Mouse (Mus musculus): ENCODE measurements around the gene Hgd.

The Hgd gene

GRCm38 (mm10) chr16:37579591-37579990 lies 362 bp upstream of the Hgd start:
- no peak for DNase-seq (ENCODE audit: extremely low read depth, insufficient read length, low spot score)

DNA sequence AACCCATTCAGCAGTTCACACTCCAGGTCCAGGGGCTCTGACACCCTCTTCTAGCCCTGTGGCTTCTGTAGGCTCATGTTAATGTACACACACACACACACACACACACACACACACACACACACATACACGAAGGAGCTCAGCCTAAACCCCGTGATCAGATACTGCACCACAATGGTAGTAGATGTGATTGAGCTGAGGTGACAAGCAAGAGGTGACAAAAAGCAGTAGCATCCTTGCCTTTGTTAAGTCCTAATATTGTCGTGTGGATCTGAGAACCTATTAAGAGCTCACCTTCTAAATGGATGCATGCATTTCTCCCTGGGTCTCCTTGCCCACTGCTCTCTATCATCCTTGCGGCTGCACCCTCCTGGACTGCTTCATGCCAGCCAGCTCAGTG lies 698 bp downstream of the Hgd start:
- DNase-seq (ENCODE audit: extremely low read depth, insufficient read length, low spot score): no peak

DNA sequence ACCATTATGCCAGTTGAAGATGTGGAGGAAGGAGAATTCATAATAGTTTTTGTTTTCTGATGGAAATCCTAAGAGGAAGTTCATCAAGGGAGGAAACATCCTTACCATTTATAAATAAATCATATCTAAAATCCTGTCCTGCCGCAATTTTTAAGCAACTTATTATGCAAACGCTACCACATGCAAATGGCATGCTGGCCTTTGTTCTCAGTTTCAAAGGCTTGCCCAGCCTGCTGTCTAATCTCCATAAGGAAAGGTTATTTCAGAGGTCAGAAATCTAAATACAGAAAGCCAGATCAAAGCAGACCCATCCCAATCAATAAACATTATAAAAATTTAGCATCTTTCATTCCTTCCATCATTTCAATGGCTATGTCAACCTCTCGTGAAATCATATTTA lies 1.9 kb downstream of the Hgd start:
- DNase-seq (ENCODE audit: extremely low read depth, insufficient read length, low spot score): no peak

- no peak for DNase-seq (ENCODE audit: extremely low read depth, insufficient read length, low spot score)
Observed at GRCm38 (mm10) chr16:37583306-37583705, 3.4 kb downstream of the Hgd start.

DNA sequence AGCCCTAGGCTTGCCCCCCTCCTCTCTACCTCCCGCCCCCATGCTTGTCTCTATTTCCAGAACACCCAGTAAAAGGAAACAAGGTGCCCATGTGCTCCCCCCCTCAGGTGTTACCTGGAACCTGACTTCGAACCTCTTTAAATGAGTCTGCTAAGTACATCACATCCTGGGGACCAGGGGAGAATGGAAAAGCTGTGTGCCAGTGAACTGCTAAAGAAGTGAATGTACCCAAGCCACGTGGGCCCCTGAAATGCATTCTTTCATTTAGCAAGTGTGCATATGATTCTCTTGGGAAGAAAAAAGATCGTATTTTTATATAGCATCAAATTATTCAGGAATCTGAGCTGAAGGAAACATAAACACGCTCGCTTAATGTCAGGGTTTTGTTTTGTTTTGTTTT lies 3.8 kb downstream of the Hgd start:
- no peak for DNase-seq (ENCODE audit: extremely low read depth, insufficient read length, low spot score)

GRCm38 (mm10) chr16:37584218-37585035 lies 4.5 kb downstream of the Hgd start:
- no peak for DNase-seq (ENCODE audit: extremely low read depth, insufficient read length, low spot score)

- no peak for DNase-seq (ENCODE audit: extremely low read depth, insufficient read length, low spot score)
Observed at GRCm38 (mm10) chr16:37585129-37585563, 5.2 kb downstream of the Hgd start.

- DNase-seq (ENCODE audit: extremely low read depth, insufficient read length, low spot score): no peak
Observed at GRCm38 (mm10) chr16:37590921-37591320, 11.0 kb downstream of the Hgd start.

DNA sequence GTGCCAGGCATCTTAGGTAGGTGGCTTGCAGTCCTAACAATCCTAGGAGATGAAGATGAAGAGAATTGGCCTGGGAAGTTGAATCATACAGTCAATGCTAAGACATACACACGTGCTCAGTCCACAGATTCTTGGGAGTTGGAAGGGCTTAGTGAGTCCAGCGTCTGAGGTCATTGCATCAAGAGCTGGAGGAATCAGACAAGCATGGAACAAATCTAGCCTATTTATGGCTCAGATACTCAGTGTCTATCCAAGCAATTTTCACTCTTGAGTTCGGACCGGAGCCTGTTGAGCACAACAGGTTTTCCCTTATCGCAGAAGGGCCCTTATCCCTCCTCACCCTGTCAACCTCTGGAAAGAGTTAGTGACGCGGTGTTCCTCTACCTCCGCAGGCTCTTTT lies 11.6 kb downstream of the Hgd start:
- DNase-seq (ENCODE audit: extremely low read depth, insufficient read length, low spot score): no peak

- no peak for DNase-seq (ENCODE audit: extremely low read depth, insufficient read length, low spot score)
Observed at GRCm38 (mm10) chr16:37597412-37597811, 17.5 kb downstream of the Hgd start.

DNA sequence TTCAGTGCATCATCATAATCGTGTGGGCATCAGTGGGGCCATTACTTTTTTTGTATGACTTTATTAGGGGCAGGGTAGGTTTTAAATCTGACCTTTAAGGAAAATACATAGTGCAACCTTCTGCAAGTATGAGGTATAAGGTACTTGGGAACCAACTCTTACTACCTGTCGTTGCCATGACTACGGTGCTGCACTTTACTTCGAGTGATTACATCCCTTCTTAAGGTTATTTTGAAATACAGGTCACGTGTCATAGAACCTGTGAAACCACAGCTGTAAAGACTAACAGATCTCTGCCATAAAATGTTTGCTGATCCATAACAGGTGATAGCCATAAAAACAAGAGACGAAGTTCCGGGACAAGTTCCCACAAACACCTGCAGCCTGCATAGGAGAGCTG lies 18.5 kb downstream of the Hgd start:
- no peak for DNase-seq (ENCODE audit: extremely low read depth, insufficient read length, low spot score)

GRCm38 (mm10) chr16:37599326-37599725 lies 19.4 kb downstream of the Hgd start:
- no peak for DNase-seq (ENCODE audit: extremely low read depth, insufficient read length, low spot score)

- peak; percentile 36 for DNase-seq (ENCODE audit: extremely low read depth, insufficient read length, low spot score)
Observed at GRCm38 (mm10) chr16:37603431-37603830, 23.5 kb downstream of the Hgd start.

DNA sequence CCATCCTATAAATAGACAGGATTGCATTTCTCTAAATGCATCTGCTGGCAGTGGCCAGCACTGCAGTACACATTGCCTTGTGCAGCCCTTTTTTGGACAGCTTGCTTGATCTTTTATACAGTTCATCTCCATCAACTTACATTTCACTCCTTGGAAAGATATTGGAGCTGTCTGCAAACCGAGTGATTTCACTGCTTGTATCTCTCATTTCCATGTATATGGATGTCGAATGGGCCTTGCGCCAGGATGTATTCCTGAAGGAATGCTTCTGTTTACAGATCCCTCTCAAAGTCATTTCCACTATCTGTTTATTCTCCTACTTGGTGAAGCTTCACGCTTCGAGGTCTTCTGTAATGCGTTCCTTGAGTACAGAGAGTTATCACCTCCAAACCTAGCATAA lies 24.3 kb downstream of the Hgd start:
- no peak for DNase-seq (ENCODE audit: extremely low read depth, insufficient read length, low spot score)

DNA sequence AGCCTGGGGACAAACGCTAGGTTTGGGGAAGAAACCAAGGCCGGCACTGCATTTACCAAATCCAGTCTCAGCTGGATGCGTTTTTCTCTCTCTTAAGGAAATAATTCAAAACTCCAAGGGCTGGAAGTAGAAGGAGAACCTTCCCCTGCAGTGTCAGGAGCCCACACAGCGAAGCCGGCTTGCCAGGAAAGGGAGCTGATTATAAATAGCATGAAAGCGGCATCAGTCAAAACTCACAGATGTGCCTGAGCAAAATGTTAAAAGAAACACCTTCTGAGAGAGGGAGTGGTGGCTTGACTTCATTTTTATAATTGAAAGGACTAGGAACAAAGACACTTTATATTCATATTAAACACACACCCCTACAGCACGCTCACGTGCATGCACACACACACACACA lies 30.4 kb downstream of the Hgd start:
- no peak for DNase-seq (ENCODE audit: extremely low read depth, insufficient read length, low spot score)

DNA sequence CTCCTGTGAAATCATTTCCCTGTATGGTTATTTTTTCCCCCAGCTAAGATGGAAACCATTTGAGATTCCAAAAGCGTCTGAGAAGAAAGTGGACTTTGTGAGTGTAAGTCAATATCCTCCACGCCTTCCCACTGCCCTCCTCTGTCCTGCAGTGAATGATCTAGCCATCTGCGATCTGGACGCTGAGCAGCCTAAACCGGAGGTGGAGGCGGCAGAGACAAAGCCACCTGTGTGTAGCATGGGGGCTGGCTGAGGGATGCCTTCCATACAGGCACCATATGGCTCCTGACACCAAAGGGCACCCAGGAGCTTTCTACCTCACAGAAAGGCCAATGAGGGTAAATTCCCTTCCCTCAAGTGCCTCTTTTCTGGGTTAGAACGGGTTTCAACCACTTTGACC lies 31.1 kb downstream of the Hgd start:
- no peak for DNase-seq (ENCODE audit: extremely low read depth, insufficient read length, low spot score)

DNA sequence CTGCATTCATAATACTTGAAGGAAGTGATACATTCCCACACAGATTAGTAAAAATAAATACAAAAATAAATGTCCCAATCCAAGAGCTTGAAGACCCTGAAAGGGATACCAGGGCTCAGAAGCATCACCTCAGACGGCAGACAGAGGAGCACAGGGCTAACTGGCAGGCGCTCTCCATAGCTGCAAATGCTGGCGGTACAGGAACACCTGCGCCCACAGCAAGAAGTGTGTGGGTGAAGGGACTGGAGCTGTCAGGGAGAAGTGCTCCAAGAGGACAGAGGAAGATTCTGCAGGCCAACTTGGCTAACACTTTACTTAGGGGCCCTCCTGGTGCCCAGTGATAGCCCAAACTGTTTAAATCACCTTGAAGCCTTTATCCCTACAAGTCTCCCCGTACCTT lies 32.1 kb downstream of the Hgd start:
- DNase-seq (ENCODE audit: extremely low read depth, insufficient read length, low spot score): no peak

DNA sequence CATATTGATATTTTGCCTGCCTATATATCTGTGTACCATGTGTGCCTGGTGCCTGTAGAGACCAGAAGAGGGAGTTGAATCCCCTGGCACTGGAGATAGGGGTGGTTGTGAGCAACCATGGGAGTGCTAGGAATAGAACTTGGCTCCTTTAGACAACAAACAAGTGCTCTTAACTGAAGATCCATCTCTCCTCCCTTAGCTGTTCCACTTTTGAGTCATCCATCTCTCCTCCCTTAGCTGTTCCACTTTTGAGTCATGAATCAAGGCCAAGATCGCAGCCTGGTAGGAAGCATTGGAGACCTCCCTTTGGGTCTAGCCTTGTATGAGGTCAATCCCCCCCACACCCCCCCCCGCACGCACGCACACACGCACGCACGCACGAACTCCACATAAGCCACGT lies 34.6 kb downstream of the Hgd start:
- DNase-seq (ENCODE audit: extremely low read depth, insufficient read length, low spot score): no peak

DNA sequence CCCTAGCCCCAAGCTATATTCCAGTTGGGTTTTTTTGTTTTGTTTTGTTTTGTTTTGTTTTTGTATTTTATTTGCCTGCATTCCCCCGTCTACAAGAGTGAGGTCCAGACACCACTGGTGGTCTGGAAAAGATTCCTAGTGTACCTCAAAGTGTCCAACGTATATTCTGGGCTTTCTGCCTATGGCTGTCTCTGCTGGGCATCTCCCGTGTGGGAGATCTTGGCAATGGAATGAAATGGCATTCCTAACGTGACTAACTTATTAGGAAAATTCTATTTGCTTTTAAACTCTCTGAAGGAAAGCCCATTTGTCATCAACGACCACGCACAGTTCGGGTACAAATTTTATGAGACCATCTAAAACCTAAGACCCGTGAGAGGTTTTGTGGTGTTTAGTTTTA lies 35.5 kb downstream of the Hgd start:
- DNase-seq (ENCODE audit: extremely low read depth, insufficient read length, low spot score): no peak

DNA sequence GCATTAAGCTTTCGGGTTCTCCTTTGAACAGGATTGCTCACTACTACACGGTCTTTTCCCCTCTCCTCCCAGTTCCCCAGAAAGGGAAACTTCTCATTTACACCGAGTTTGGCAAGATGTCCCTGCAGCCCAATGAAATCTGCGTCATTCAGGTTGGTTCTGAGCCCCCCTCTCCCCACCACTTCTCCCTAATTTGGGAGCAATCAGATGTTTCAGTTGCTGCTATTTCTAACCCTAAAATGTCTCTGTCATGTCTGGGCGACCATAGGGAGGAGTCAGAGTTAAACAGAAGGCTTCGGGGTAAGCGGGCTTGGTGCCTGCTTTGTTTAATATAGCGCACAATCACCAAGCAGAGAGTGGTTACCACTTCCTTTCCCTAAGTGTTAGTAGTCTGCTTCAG lies 36.2 kb downstream of the Hgd start:
- no peak for DNase-seq (ENCODE audit: extremely low read depth, insufficient read length, low spot score)

DNA sequence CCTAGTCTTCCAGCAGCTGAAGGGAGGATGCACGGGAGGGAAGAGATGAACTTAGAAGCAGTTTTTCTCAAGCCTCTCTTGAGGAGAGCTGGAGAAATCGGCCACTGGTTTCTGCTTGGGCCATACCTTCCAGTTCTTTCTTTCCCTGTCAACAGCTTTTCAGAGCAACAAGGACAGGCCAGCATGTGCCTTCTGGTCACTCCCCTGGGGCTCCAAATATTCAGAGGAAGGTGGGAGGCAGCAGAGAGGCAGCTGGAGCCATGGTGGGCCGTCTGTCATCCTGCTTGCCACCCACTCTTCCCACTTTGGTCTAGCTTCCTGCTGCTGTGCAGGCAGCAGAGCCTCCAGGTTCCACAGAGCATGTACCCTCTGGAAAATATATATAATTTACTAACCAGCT lies 37.7 kb downstream of the Hgd start:
- no peak for DNase-seq (ENCODE audit: extremely low read depth, insufficient read length, low spot score)

- no peak for DNase-seq (ENCODE audit: extremely low read depth, insufficient read length, low spot score)
Observed at GRCm38 (mm10) chr16:37622403-37622802, 42.5 kb downstream of the Hgd start.

- DNase-seq (ENCODE audit: extremely low read depth, insufficient read length, low spot score): no peak
Observed at GRCm38 (mm10) chr16:37622919-37623318, 43.0 kb downstream of the Hgd start.
